Mouse (Mus musculus) G1E (cell line): ENCODE measurements around the gene Ebf4.

ENCODE experiments used
- CTCF ChIP-seq: IDR thresholded peaks from 2 replicates; pipeline ENCODE4 v1.5.1; 2012; ENCODE audit warnings: low read depth, low read length, inconsistent platforms, mixed read lengths
- GATA1 ChIP-seq: IDR thresholded peaks from 2 replicates; pipeline ENCODE4 v1.6.1; 2012; ENCODE audit warnings: borderline replicate concordance, low read length, inconsistent platforms, mixed read lengths

- TF ChIP-seq CTCF (no peak), GATA1 (no peak)
Observed at GRCm38 (mm10) chr2:130335112-130335511, 40.1 kb downstream of the Ebf4 start.
